Mouse (Mus musculus) left cerebral cortex, adult 9 months (tissue): ENCODE results near the gene Cntf.
A peak's percentile ranks its signal among the peaks of the same experiment; 100 is the strongest.

Source experiments
- DNase-seq, 2 experiments: peaks; one replicate each; pipeline ENCODE4 v3.0.0; 2022; ENCODE audit warnings: low spot score in 2 of 2

Cntf gene

DNA sequence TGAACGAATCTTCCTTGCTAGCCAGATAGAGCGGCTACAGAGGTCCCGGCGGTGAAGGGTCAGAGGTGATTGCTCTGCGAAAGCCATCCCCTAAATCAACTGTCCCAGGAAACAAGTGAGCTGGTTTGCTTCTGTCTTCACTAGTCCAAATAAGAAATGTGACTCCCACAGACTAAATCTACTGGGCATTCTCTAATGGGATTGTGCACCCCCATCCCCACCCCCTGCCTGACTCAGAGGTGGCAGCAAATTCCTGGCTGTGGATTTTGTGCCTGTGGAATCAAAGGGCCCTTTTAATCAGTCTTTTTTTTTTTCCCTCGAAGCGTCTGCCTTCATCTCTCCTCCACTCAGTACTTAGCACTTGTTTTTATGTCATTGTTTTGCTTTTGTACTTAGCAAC lies at the start of gene Cntf:
TSS of gene Cntf (minus strand) at position 325 of the 400 bp plus-strand sequence.
- DNase-seq = no peak

DNA sequence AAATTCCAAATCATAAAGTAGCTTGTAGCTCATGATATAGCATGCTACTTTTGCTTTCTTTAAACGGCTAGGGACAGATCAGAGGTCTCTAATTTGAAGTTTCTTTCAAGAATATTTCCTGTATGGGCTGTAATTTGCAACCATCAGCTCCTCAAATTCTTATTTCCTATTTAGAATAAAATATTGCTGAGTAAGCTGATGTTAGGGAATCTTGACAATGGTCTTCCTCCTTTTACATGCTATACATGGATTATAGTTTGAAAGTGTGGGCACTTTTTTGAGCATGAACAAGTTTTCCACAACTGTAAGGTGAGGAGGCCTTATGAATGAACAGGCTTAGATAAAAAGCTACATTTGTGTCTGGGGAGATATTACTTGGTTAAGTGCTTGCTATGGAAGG lies 48.5 kb upstream of the Cntf start:
- no peak for DNase-seq

DNA sequence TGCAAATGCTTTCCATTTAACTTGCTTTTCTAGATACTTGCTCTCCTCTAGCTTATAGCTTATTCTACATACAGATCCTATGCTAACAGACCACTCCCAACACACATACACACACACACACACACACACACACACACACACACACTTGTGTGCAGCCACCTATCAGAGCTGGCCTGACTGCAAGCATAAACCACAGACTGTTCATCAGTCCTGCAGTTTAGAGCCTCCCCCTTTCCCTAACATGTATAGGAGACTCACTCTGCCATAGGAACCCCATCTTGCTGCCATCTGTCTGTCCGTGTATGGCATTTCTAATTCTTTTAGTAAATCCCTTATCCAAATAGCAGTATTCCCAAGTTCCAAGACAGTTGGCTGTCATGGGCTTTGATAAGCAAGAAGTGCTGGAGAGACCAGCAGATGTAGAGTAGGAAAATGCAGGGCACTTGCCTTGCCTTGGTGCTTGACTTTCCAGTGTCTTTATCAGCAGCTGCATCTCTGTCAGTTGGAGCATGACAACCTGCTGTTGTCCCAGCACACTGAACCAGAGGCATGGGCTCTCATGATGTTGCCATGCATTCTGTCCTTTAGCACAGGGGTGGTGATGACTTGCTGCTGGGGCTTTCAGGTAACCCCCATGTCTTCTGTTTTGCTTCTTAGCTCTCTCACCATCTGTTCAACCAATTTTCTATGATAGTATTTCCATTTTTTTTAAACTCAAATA lies 47.4 kb upstream of the Cntf start:
- DNase-seq = no peak

DNA sequence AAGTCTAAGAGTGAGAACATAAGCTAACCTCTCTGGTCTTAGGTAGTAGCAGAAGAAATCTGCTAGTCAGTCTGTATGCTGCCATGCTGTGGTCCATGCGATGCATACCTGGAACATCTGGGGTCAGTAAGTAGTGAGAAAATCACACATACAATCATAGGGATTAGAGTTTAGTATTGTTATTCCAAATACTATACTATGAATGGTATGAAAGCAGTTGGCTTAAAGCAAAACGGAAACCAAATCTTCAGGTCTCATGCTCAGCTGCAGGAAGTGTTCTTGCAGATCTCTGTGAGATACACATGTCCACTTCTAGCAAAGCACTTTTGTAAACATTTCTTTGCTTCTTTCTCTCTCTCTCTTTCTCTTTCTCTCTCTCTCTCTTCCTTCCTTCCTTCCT lies 40.8 kb upstream of the Cntf start:
- DNase-seq = no peak

DNA sequence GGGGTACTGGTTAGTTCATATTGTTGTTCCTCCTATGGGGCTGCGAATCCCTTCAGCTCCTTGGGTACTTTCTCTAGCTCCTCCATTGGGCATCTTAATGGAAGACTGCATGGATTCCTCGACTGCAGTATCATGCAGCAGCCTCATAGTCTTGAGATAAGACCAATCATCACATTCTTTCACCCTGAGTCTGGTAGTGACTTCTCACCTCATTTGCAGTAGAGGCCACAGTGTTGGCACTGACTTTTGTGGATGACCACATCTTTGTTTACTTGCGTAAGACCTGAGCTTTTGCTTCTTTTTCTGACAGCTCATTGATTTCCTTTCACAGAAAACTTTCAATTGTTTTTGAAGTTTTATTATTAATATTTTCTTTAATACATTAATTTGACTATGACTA lies 40.3 kb upstream of the Cntf start:
- no peak for DNase-seq

DNA sequence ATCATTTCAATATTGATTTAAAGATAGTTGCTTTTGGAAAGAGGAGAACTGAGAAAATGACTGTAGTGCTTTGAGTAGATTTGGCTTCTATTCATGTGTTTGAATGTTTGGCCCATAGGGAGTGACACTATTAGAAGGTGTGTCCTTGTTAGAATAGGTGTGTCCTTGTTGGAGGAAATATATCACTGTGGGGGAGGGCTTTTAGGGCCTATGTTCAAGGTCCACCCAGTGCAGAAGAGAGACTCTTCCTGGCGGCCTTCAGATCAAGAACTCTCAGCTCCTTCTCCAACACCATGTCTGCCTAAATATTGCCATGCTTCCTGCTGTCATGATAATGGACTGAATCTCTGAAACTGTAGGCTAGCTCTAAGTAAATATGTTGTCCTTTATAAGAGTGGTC lies 38.8 kb upstream of the Cntf start:
- DNase-seq = no peak

DNA sequence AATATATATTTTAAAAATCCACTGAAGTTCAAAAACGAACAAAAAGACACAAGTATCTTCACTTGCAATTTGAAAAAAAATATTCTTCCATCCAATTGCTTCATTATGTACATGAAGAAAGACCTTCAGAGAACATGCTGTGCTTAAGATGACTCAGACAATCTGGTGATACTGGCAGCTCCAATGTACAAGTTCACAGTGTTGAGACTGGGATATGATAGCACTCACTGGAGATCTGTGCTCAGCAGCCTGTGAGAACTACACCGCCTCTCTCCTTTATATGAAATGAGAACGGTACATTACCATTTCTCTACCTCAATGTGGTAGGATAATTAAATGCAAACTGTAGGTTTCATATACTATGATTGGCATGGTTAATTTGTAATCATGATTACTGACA lies 37.4 kb upstream of the Cntf start:
- DNase-seq = peak in 1 of 2 experiments; percentile 50

DNA sequence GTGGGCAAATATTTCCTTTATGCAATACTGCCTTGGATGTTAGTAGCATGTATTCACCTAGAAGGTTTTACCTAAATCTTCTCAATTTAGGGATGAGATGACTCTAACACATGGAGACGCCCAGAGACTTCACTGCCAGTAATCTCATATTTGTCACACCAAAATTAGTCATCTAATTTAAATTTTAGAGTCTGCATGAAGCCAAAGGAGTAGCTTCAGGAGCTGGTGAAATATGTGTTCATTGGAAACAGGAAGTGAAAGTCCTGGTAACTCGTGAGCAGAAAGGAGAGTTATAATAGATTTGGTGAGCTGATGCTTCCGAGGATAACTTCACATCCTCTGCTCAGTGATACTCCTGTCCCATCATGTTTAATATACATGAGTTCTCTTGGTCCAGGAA lies 35.6 kb upstream of the Cntf start:
- DNase-seq = no peak

DNA sequence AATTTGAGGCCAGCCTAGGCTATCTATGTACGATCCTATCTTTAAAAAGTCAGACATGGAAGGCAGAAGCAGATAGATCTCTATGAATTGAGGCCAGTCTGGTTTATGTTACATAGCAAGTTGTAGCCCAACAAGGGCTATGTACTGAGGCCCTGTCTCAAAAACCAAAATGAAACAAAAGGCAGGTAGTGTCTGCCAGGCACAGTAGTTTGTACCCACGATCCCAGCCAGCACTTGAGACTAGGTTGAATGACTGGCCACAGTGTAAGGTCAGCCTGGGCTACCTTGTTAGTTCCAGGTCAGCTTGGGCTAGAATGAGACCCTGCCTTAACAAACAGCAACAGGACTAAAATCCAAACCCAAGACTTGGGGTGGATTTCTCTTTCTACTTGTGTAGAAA lies 35.2 kb upstream of the Cntf start:
- no peak for DNase-seq

DNA sequence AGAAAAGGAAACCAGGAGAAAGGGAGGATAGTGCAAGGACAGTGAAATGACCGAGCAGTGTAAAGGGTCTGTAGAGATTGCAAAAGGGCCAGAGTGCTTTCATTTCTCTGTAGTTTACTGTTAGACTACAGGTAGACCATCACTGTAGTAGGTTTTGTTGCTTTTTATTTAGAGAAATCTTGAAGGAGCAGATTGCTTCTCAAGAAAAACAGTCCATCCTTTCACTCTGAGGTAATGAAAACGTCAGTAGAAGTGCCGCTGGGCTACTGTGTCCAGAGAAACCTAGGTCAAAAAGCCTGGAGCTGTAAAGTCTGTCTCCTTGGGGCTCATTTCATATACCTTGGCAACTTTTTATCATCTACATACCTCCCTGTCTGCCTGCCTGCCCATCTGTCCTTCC lies 33.6 kb upstream of the Cntf start:
- DNase-seq = no peak

DNA sequence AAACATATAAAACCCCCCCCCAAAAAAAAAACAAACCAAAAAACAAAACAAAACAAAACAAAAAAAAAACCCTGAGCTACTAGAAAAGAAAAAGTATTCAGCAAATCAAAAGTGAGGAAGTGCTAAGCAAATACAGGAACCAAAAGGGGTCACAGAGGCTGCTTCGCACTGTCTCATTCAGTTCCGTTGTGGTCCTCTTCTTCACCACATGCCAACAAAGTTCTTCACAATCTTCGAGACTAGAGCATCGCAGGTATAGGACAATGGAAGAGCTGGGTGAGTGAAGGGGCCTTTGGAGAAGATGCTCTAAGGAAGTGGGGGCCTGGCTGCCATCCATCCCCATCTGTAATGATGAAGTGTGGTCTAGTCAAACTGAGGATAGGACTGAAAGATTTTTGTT lies 33.0 kb upstream of the Cntf start:
- DNase-seq = no peak

DNA sequence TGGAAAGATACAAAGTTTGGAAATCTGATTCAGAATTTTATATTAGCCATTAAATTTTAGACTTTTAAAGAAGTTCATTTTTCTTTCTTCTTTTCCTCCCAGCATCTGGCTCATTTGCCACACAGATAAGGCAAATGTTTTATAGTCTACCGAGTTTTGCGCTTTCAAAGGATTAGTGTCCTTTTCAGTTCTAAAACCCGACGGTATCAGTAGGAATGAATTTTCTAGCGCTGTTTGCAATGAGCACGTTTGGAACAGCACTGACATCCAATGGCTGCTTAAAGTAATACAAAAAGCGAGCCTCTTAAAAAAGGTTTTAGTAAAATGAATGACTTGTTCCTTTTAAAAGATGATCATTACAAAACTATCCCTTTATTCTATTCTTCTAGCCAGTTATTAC lies 31.6 kb upstream of the Cntf start:
- peak in 1 of 2 experiments; percentile 40 for DNase-seq

DNA sequence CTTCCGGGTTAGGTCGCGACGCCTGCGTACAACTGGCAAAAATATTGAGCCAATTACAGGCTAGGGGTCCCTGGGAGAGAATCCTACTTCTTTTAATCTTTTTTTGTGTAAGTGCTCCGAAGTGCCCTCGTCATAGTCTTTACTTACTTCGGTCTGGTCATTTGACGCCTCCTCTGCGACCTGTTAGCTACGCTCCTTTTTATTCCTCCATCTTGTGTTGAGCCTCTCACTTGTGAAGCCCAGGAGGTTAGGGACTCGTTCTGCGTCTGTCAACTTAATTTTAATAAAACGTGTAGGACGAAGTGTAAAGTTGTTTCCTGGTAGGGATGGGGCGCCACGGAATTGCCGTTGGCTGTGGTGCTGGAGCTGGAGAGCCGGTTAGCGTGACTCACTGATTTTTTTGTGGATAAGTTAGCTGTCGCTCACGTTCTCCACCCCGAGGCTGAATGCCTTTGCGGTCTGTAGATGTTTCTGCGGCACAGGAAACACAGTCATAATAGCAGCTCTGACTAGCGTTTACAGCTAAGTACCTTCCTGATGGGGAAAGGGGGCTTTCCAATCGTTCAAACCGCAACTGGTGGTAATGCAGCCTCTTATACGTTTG lies 31.0 kb upstream of the Cntf start:
- peak in 1 of 2 experiments; percentile 74 for DNase-seq

DNA sequence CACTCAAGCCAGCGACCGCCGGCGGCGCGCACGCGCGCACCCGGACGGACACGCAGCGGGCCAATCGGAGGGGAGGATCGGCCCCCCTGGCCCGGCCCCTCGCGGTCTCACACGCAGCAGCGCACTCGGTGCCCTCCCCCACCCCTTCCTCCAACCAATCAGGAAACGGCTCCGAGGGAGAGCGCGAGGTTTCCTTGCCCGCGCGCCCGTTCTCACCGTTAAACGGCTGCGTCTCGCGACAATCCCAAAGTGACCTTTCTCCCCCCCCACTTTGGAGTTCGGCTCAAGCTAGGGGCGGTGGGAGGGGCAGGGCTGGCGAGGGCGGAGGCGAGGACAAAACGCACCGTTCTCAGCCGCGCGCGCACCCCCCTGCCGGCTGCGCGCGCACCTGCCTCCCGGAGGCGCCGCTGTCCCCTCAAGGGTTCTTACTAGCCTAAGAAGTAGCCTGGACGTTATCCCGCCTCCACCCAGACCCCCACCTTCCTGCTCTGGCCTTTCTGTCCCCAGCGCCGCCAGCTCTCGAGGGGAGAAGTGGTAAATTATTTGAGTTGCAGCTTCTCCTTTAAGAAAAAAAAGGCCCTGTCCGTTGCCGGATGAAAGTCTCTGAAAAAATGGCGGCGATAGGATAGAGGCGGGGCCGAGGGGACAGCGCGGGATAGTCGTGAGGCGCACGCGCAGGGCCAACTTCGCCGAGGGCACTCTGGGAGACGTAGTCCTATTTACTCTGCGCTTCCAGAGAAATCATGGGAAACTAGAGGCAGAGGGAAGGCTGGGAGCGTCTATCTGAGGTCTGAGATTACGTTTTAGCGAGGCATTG lies 30.3 kb upstream of the Cntf start, which contains the start of the genes Zfp91 and Lpxn:
TSS of gene Zfp91 (minus strand) at position 616 of the 817 bp plus-strand sequence.
TSS of gene Lpxn (plus strand) at position 683 of the 817 bp plus-strand sequence.
- DNase-seq = peak; percentile 98 to 99

DNA sequence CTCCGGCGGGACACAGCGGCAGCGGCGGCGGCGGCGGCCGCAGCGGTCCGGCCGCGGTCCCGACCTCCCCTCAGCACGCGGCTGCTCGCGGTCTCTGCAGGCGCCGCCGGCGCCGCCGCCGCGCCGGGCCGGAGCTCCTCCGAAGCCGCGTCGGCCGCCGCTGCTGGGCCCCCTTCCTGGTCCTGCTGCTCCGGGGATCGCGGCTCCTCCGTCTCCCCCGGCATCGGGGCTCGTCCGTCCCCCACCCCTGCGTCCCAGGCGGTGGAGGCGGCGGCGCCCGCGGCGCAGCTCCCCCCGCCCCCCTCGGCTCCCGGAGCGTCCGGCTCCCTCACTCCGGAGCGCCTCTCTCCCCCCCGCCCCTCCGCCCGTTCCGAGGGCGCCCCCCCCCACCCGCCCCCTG lies 29.7 kb upstream of the Cntf start:
- no peak for DNase-seq

DNA sequence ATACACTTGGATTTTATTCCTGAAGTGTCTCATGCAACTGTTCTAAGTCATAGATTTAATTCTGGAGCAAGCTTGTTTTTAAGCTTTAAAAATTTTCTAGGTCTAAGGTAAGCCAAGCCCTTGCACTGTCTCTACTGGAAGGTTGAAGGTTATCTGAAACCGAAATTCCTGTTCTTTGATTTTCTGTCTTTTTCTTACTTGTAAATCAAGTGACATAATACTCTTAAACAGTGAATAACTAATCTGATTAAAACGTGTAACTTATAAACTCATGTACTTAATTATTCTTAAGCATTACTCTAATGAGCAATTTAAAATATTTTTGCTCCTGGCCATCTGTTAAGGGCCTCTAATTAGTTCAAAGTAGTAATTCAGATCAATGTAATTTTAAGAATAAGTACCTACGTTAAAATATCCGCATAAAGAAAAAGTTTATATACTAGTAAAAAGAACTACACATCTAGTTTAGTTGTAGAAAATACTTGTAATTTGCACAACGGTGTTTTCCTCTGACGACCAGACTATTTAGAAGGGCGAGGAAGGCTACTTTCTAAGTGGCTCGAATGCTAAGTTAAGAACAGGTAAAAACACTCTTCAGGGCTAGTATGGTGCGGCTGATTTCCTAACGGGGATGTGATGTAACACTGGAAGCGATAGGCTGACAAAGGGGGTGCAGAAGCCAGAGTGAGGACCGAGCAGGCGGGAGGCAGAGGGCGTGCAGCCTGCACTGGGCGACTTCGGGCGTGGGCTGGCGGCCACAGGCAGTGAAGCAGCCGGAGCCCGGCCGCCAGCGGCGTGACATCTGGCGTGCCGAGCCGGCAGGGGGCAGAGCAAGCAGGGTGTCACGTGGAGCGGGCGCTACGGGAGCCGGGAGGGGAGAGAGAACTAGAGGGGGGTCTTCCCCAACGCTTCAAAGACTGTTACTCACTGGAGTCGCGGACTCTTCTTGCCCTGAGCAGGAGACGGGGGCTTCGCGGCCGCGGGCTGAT lies 28.9 kb upstream of the Cntf start:
- peak; percentile 82 to 94 for DNase-seq

DNA sequence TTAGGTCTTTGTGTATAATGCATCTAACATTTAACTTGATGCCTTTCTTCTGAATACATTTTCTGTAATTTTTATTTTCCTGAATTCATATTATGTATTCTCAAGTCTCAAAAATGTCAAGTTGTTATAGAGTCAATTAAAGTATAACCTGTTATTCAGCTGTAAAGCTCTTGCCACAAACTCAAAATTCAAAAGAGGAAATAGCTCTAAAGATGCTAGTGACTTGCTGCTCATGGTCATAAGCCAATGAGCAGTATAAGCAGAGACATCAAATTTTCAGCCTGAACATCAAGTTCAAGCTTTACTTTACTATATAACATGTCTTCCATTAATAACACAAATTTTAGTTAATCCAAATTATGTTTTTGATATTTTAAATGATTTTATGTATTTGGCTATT lies 26.9 kb upstream of the Cntf start:
- DNase-seq = no peak

DNA sequence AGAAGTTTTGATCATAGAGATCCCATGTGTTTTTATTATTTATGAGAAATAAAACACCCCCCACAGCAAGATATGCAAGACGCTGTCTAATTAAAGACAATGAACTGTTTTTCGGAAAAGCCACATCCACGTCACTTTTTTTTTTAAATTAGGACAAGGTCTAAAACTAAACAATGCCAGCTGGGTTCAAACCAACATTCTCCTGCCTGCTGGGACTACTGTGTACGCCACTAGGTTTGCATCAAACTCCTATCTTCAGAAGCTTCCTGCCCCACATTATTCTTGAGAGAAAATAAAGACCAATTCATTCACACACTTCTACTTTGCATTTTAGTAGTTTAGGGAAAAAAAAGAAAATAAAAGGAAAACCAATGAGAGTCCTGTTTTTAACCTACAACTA lies 22.3 kb upstream of the Cntf start:
- DNase-seq = no peak

DNA sequence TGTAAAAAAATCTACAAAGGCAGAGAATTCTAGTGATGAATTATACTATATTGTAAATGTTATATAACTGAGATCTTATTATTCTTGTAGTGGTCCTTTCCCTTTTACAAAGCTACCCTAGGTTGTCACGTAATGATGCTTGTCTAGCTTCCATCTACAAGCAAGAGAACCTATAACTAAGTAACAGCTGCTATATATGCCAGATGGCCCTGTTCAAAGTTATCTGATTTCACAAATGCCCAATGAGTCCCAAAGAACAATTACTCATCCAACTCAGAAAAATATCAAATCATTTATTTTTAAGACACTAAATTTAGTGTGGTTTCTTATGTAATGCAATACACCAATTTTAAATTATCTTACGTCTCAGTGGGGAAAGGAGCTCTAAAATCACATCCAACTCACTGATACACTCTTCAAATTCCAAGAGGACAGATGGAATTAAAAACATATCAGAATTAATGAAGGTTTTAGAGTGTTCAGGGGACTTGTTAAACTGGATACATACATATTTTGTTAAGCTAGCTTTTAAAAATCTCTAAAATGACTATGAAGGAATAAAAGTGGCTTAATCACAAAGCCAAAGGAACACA lies 21.5 kb upstream of the Cntf start:
- no peak for DNase-seq

DNA sequence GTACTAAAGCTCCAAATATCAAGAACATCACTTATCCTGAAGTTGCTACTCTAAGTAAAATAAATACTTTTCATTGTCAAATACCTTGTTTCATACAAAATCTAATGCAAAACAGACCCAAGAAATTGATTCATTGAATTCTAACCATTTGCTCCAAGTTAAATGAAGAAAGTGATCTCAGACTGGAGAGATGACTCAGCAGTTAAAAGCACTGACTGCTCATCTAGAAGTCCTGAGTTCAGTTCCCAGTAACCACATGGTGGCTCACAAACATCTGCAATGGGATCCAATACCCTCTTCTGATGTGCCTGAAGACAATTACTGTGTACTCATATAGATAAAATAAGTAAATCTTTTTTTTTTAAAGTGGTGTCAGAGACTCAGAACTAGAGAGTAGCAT lies 15.0 kb upstream of the Cntf start:
- no peak for DNase-seq

DNA sequence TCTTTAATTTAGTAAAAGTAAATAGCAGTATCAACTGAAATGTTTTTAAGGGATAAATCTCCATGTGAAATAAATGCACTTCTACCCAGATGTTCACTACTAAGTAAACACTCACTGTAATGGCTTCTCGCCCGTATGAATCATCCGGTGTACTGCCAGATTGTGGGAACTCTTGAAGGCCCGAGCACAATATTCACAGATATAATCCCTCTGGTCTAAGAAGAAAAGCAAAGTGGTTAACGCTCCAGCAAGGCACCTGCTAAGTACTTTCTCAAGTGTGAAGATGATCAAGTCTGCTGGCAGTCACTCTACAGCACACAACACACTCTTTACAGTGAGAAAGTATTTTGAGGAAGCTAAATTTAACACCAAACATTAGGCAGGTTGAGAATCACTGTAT lies 5.5 kb upstream of the Cntf start:
- DNase-seq = no peak
